Mouse (Mus musculus) myocyte (in vitro differentiated cells): Measurements from ENCODE around the gene Ctdspl2. TPM values are rescaled to one million over a fixed set of nuclear protein-coding genes. Genes with fewer than 3 reads are reported as not detected.

Experiments
- H3K27me3 ChIP-seq: one replicate; pipeline ENCODE4 v1.6.1; 2011; ENCODE audit not compliant: control insufficient read depth, insufficient read depth, insufficient read length
- H3K36me3 ChIP-seq: one replicate; pipeline ENCODE4 v1.6.1; 2011; ENCODE audit not compliant: control insufficient read depth, insufficient read depth
- H3K4me2 ChIP-seq: one replicate; pipeline ENCODE4 v1.6.1; 2011; ENCODE audit warnings: low read depth, control low read depth
- H3K4me3 ChIP-seq: one replicate; pipeline ENCODE4 v1.5.1; 2011; ENCODE audit warnings: mild to moderate bottlenecking, control low read depth, moderate library complexity
- H3K79me2 ChIP-seq: one replicate; pipeline ENCODE4 v1.6.1; 2011; ENCODE audit not compliant: control insufficient read depth, insufficient read depth
- H3ac ChIP-seq: one replicate; pipeline ENCODE4 v1.6.1; 2011; ENCODE audit not compliant: control insufficient read depth, insufficient read length
- CEBPB ChIP-seq: IDR thresholded peaks from 2 replicates; pipeline ENCODE4 v1.6.1; 2011; ENCODE audit warnings: mild to moderate bottlenecking, moderate library complexity; ENCODE audit not compliant: poor library complexity, insufficient read depth, severe bottlenecking
- E2F4 ChIP-seq: IDR thresholded peaks from one replicate; pipeline ENCODE4 v1.6.1; 2011; ENCODE audit warnings: mild to moderate bottlenecking, control low read depth, moderate library complexity; ENCODE audit not compliant: insufficient read depth
- MAX ChIP-seq: IDR thresholded peaks from one replicate; pipeline ENCODE4 v1.6.1; 2011; ENCODE audit warnings: low read depth, mild to moderate bottlenecking, control low read depth
- MYOD1 ChIP-seq, 3 experiments: IDR thresholded peaks; one replicate each; pipeline ENCODE4 v1.6.1; 2011; ENCODE audit warnings: control low read depth in 2 of 3, low read depth in 2 of 3, mild to moderate bottlenecking in 2 of 3, moderate library complexity in 1 of 3; ENCODE audit not compliant: insufficient read length in 2 of 3, control insufficient read depth in 1 of 3
- MYOG ChIP-seq, 3 experiments: IDR thresholded peaks; one replicate each; pipeline ENCODE4 v1.6.1; 2011; ENCODE audit warnings: control low read depth in 2 of 3, low read depth in 2 of 3, mild to moderate bottlenecking in 2 of 3; ENCODE audit not compliant: insufficient read length in 2 of 3, control insufficient read depth in 1 of 3, insufficient read depth in 1 of 3
- POLR2A ChIP-seq: IDR thresholded peaks from one replicate; pipeline ENCODE4 v1.6.1; 2011; ENCODE audit warnings: low read depth, mild to moderate bottlenecking, control low read depth, moderate library complexity; ENCODE audit not compliant: insufficient read length
- POLR2AphosphoS2 ChIP-seq: IDR thresholded peaks from one replicate; pipeline ENCODE4 v1.6.1; 2011; ENCODE audit warnings: low read depth, control low read depth; ENCODE audit not compliant: insufficient read length
- REST ChIP-seq: IDR thresholded peaks from one replicate; pipeline ENCODE4 v1.6.1; 2011; ENCODE audit warnings: mild to moderate bottlenecking, control low read depth, moderate library complexity; ENCODE audit not compliant: insufficient read depth, insufficient read length
- SRF ChIP-seq: IDR thresholded peaks from one replicate; pipeline ENCODE4 v1.6.1; 2011; ENCODE audit warnings: low read depth; ENCODE audit not compliant: control insufficient read depth, insufficient read length
- TCF12 ChIP-seq: IDR thresholded peaks from one replicate; pipeline ENCODE4 v1.6.1; 2011; ENCODE audit warnings: mild to moderate bottlenecking, control low read depth; ENCODE audit not compliant: poor library complexity, insufficient read depth, severe bottlenecking
- TCF3 ChIP-seq: IDR thresholded peaks from one replicate; pipeline ENCODE4 v1.6.1; 2011; ENCODE audit warnings: low read depth, control low read depth; ENCODE audit not compliant: insufficient read length
- USF1 ChIP-seq: IDR thresholded peaks from one replicate; pipeline ENCODE4 v1.6.1; 2011; ENCODE audit warnings: low read depth, mild to moderate bottlenecking, control low read depth, moderate library complexity
- polyA plus RNA-seq: library from polyadenylated mRNA; unstranded; fragments of >200 nt; fragmentation: generic; extraction: Trizol; gene quantifications from one replicate; pipeline ENCODE4 v1.2.1, GENCODE M21; 2012; ENCODE audit warnings: missing spikeins

Ctdspl2 gene
- polyA plus RNA-seq, 1 experiment: 3.7 TPM

DNA sequence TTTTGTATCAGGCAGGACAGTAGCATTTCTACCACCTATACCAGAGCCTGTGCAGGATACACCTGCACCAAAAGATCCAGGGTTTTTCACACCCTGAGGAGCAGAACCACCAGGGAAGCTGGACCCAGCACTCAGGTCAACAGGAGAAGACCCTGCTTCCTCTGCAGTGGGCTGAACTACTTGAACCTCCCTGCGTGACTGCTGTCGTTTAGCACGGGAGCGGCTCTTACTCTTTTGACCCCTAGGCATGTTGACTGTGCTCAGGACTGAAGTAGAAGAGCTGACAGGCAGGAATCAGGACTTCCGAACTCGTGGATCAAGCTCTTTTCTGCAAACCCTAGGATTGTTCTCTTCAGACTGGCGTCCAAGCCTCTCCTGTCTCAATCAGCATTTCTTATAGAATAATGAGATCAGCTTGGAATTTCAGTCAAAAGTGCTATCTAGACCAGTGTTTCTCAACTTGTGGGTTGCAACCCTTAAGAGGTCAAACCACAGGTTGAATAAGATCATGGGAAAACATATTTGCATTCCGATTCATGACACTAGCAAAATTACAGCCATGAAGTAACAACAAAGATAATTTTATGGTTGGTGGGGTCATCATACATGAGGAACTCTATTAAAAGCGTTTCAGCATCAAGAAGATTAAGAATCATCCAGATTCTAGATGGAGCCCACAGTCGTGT is 687 bp upstream of the Ctdspl2 start:
- H3K36me3 ChIP-seq: peaks cover 8% of the 10 kb centered on the region
- peak overlapping the region; percentile 94 for H3K4me3 ChIP-seq
- TF ChIP-seq CEBPB (0 out of 2 replicates have a peak, but pooled peaks have one; percentile 8), USF1 (no peak)
- H3K27me3 ChIP-seq: no peaks in the 10 kb centered on the region
- H3K4me2 ChIP-seq: peak overlapping the region; percentile 96
- peak overlapping the region; percentile 18 for H3ac ChIP-seq
- peaks cover 36% of the 10 kb centered on the region for H3K79me2 ChIP-seq

- Histone ChIP-seq H3K27me3 (no peaks in the 10 kb centered on the region), H3ac (peak overlapping the region; percentile 18), H3K4me3 (peak overlapping the region; percentile 94), H3K36me3 (peaks cover 9% of the 10 kb centered on the region), H3K4me2 (peak overlapping the region; percentile 68), H3K79me2 (peaks cover 49% of the 10 kb centered on the region)
- peak; percentile 90 for TF ChIP-seq POLR2AphosphoS2
- TF ChIP-seq MYOG (IDR thresholded peaks at IDR 0.05; ENCODE audit: control insufficient read depth in 1 of 3, insufficient read depth in 1 of 3, insufficient read length in 2 of 3, low read depth in 2 of 3): no peak
- TF ChIP-seq POLR2A: peak; percentile 88
- TF ChIP-seq E2F4: peak; percentile 69
- no peak for TF ChIP-seq CEBPB
These were observed 620 bp downstream of the Ctdspl2 start for GRCm38 (mm10) chr2:121956224-121957018.

DNA sequence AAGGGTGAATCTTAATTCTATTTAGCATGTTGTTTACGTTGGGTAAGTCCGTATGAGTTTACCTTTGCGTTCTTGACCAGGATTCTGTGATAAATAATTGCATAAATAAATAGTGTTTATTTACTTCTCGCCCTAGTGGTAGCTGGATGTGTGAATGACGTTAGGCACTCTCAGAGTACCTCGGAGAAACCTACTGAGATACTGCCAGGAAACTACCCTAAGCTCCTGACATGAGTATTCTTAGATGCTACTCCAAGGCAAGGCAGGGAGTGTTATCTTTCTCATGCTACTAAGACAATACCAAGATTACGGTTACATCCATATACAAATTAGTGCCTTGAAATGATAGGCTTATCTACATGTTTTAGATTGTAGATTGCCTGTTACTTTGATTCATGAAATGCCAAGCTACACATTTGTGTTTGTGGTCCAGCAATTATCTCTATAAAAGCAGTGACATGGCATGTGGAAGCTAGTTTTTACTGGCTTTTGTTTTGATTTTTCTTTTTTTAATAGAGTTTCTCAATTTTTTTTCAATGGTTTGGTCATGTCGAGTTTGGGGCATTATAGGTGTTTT is 1.5 kb downstream of the Ctdspl2 start:
- H3K36me3 ChIP-seq: peaks cover 9% of the 10 kb centered on the region
- H3ac ChIP-seq: peak overlapping the region; percentile 18
- H3K27me3 ChIP-seq: no peaks in the 10 kb centered on the region
- no peak for TF ChIP-seq TCF3
- TF ChIP-seq POLR2AphosphoS2: no peak
- TF ChIP-seq MYOD1 (IDR thresholded peaks at IDR 0.05; ENCODE audit: control insufficient read depth in 1 of 3, insufficient read length in 2 of 3, low read depth in 2 of 3): no peak
- TF ChIP-seq MAX: no peak
- TF ChIP-seq E2F4: no peak
- TF ChIP-seq MYOG (IDR thresholded peaks at IDR 0.05; ENCODE audit: control insufficient read depth in 1 of 3, insufficient read depth in 1 of 3, insufficient read length in 2 of 3, low read depth in 2 of 3): no peak
- no peak for TF ChIP-seq TCF12
- TF ChIP-seq CEBPB: no peak
- TF ChIP-seq SRF: no peak
- no peak for TF ChIP-seq USF1
- no peak for TF ChIP-seq POLR2A
- TF ChIP-seq REST: no peak
- peaks cover 58% of the 10 kb centered on the region for H3K79me2 ChIP-seq
- H3K4me2 ChIP-seq: peak overlapping the region; percentile 68
- peak overlapping the region; percentile 94 for H3K4me3 ChIP-seq

- no peak overlapping the region for H3ac ChIP-seq
- TF ChIP-seq MYOG (IDR thresholded peaks at IDR 0.05; ENCODE audit: control insufficient read depth in 1 of 3, insufficient read depth in 1 of 3, insufficient read length in 2 of 3, low read depth in 2 of 3): no peak
- no peaks in the 10 kb centered on the region for H3K27me3 ChIP-seq
- H3K4me3 ChIP-seq: no peak overlapping the region
- no peak overlapping the region for H3K4me2 ChIP-seq
- peaks cover 36% of the 10 kb centered on the region for H3K36me3 ChIP-seq
- no peaks in the 10 kb centered on the region for H3K79me2 ChIP-seq
These were observed 39.9 kb downstream of the Ctdspl2 start for GRCm38 (mm10) chr2:121995738-121996137.

GRCm38 (mm10) chr2:122008832-122009231 is 53.0 kb downstream of the Ctdspl2 start:
- Histone ChIP-seq H3K27me3 (no peaks in the 10 kb centered on the region), H3ac (no peak overlapping the region), H3K36me3 (peaks cover 31% of the 10 kb centered on the region)

More at GRCm38 (mm10) chr2:122008832-122009231, 53.0 kb downstream of the Ctdspl2 start:
- Histone ChIP-seq H3K4me3 (no peak overlapping the region), H3K79me2 (no peaks in the 10 kb centered on the region), H3K4me2 (no peak overlapping the region)
- TF ChIP-seq TCF3: no peak
- TF ChIP-seq MAX: no peak
- TF ChIP-seq CEBPB: no peak
- TF ChIP-seq POLR2A: no peak
- TF ChIP-seq E2F4: no peak
- no peak for TF ChIP-seq USF1
- no peak for TF ChIP-seq MYOD1 (IDR thresholded peaks at IDR 0.05; ENCODE audit: control insufficient read depth in 1 of 3, insufficient read length in 2 of 3, low read depth in 2 of 3)
- no peak for TF ChIP-seq MYOG (IDR thresholded peaks at IDR 0.05; ENCODE audit: control insufficient read depth in 1 of 3, insufficient read depth in 1 of 3, insufficient read length in 2 of 3, low read depth in 2 of 3)
- no peak for TF ChIP-seq REST
- TF ChIP-seq TCF12: no peak
- TF ChIP-seq POLR2AphosphoS2: no peak
- TF ChIP-seq SRF: no peak
